Mouse (Mus musculus): Measurements from ENCODE around the gene Styx.

Gene Styx

DNA sequence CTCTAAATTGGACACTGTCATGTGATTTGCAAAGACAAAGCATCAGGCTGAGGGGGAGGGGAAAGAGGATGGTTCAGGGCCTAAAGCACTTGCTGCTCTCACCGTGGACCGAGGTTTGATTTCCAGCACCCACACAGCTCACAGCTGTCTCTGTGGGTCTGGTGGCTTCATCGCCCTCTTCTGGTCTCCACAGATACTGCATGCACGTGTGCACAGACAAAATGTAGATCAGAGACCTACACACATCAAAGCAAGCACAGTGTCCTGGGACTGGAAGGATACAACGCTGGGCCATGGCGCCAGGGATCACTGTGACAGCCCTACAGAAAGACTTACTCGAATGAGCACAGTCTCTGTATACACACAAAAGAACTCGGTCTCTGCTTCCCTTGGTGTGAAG is 118.6 kb downstream of the Styx start:
- no peak for DNase-seq
